Mouse (Mus musculus) limb, embryonic 15.5 days (tissue): Measurements from ENCODE around the gene Nav1. TPM values are rescaled to one million over a fixed set of nuclear protein-coding genes. Genes with fewer than 3 reads are reported as not detected.

ENCODE experiments used
- ATAC-seq: fragments of 200-750 bp; cut with Nextera tagmentation; 2 replicates; pipeline ENCODE4 v1.8.0; 2017; ENCODE audit warnings: low read depth, moderate TSS enrichment; ENCODE audit not compliant: insufficient number of reproducible peaks, low FRiP score, low TSS enrichment
- H3K27ac ChIP-seq: fragments of 300-500 bp; sonication (generic); 2 replicates; pipeline ENCODE4 v1.5.1; 2015; ENCODE audit warnings: moderate library complexity, mild to moderate bottlenecking, inconsistent platforms
- H3K27me3 ChIP-seq: fragments of 300-500 bp; sonication (generic); 2 replicates; pipeline ENCODE4 v1.6.1; 2015; ENCODE audit warnings: inconsistent platforms
- H3K36me3 ChIP-seq: fragments of 300-500 bp; sonication (generic); 2 replicates; pipeline ENCODE4 v1.6.1; 2015; ENCODE audit warnings: inconsistent platforms
- H3K4me1 ChIP-seq: fragments of 300-500 bp; sonication (generic); 2 replicates; pipeline ENCODE4 v1.6.1; 2015; ENCODE audit warnings: inconsistent platforms
- H3K4me2 ChIP-seq: fragments of 300-500 bp; sonication (generic); 2 replicates; pipeline ENCODE4 v1.6.1; 2015; ENCODE audit warnings: mild to moderate bottlenecking, inconsistent platforms
- H3K4me3 ChIP-seq: fragments of 300-500 bp; sonication (generic); 2 replicates; pipeline ENCODE4 v1.5.1; 2015; ENCODE audit warnings: mild to moderate bottlenecking, inconsistent platforms
- H3K9ac ChIP-seq: fragments of 300-500 bp; sonication (generic); 2 replicates; pipeline ENCODE4 v1.6.1; 2015; ENCODE audit warnings: inconsistent platforms
- H3K9me3 ChIP-seq: fragments of 300-500 bp; sonication (generic); 2 replicates; pipeline ENCODE4 v1.6.1; 2016; ENCODE audit warnings: inconsistent platforms
- WGBS: fragments of 180-500 bp; shearing (Covaris S2); methylation state at CpG from one replicate; pipeline ENCODE4 v1.1.7; 2015; 5-methylcytosine and 5-hydroxymethylcytosine counted together
- polyA plus RNA-seq: library from polyadenylated mRNA; unstranded; fragments of >200 nt; fragmentation: Nextera tagmentation; extraction: Ambion mirVana; gene quantifications from 2 replicates; pipeline ENCODE4 v1.2.1, GENCODE M21; 2015

The Nav1 gene
- polyA plus RNA-seq, 1 experiment from 2014 or later = 10.4 TPM

GRCm38 (mm10) chr1:135523780-135524517, 83.1 kb downstream of the Nav1 start:
- ATAC-seq = peak; percentile 40; the same call in 1 of the 2 replicates

DNA sequence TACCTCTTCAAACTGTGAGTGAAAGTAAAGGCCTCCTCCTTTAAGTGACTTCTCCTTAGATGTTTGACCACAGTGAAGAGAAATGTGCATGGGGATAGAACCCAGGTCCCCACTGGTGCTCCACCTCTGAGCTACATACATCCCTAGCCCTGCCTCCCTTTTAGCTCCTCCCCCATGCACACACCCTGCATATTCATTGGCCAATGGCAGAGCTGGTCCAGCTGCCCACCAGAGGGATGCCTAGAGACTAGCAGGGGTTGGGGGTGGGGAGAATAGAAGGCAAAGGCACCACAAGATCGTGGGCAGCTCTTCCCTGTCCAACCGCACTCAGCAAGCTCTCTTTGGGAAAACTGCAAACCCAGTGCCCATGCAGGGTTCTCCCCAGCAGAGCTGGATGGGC, 83.8 kb downstream of the Nav1 start:
- Histone ChIP-seq H3K27ac (no peak overlapping the region), H3K4me1 (peaks cover 21% of the 10 kb centered on the region), H3K4me3 (no peak overlapping the region), H3K9ac (no peak overlapping the region), H3K9me3 (no peaks in the 10 kb centered on the region), H3K4me2 (no peak overlapping the region), H3K27me3 (no peaks in the 10 kb centered on the region), H3K36me3 (peaks cover 7% of the 10 kb centered on the region; the same call in 1 of the 2 replicates)
- no peak for ATAC-seq
- 84% methylated on average over 2 of the region's 2 CpGs for WGBS

More at GRCm38 (mm10) chr1:135523780-135524517, 83.1 kb downstream of the Nav1 start:
- Histone ChIP-seq H3K9ac (no peak overlapping the region), H3K27ac (no peak overlapping the region), H3K4me3 (no peak overlapping the region), H3K36me3 (peaks cover 7% of the 10 kb centered on the region; the same call in 1 of the 2 replicates), H3K4me2 (no peak overlapping the region), H3K4me1 (peaks cover 15% of the 10 kb centered on the region), H3K9me3 (no peaks in the 10 kb centered on the region), H3K27me3 (no peaks in the 10 kb centered on the region)
- 49% methylated on average over 12 of the region's 12 CpGs for WGBS

GRCm38 (mm10) chr1:135520550-135521168, 86.4 kb downstream of the Nav1 start:
- WGBS = 79% methylated on average over 13 of the region's 13 CpGs
- peaks cover 37% of the 10 kb centered on the region for H3K4me1 ChIP-seq
- no peak overlapping the region for H3K4me2 ChIP-seq
- no peak overlapping the region for H3K9ac ChIP-seq
- no peaks in the 10 kb centered on the region for H3K9me3 ChIP-seq
- 0 out of 2 replicates have a peak, but pooled peaks cover 2% of the 10 kb centered on the region for H3K36me3 ChIP-seq
- no peak overlapping the region for H3K4me3 ChIP-seq
- no peaks in the 10 kb centered on the region for H3K27me3 ChIP-seq
- ATAC-seq = no peak
- H3K27ac ChIP-seq = no peak overlapping the region

DNA sequence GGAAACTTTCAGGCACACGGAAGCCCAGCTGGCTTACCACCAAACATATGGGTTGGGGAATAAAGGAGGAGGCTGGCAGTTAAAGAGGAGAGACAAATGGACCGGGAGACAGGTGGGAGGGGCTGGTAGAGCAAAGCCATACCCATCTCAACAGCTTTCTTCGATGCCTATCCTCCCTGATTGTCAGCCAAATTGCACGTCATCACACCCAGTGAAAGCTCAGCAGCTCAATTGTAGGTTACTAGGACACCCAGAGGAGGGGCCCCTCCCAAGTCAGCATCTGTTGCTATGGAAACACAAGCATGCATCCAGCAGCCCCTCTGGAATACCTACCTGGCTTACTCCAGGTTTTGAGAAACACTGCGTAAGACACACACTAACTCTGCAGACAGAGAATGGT, 88.4 kb downstream of the Nav1 start:
- Histone ChIP-seq H3K36me3 (0 out of 2 replicates have a peak, but pooled peaks cover 2% of the 10 kb centered on the region), H3K4me1 (peaks cover 42% of the 10 kb centered on the region), H3K27ac (no peak overlapping the region), H3K27me3 (no peaks in the 10 kb centered on the region), H3K9me3 (no peaks in the 10 kb centered on the region), H3K9ac (no peak overlapping the region), H3K4me3 (no peak overlapping the region), H3K4me2 (no peak overlapping the region)
- 26% methylated on average over 5 of the region's 5 CpGs for WGBS
- ATAC-seq = no peak

- H3K27ac ChIP-seq = no peak overlapping the region
- 0 out of 2 replicates have a peak, but pooled peaks cover 2% of the 10 kb centered on the region for H3K36me3 ChIP-seq
- no peak for ATAC-seq
- no peak overlapping the region for H3K4me3 ChIP-seq
- H3K4me1 ChIP-seq = peaks cover 48% of the 10 kb centered on the region
- H3K27me3 ChIP-seq = no peaks in the 10 kb centered on the region
- no peak overlapping the region for H3K4me2 ChIP-seq
- H3K9me3 ChIP-seq = no peaks in the 10 kb centered on the region
- 78% methylated on average over 6 of the region's 6 CpGs for WGBS
- no peak overlapping the region for H3K9ac ChIP-seq
These were observed 89.6 kb downstream of the Nav1 start for GRCm38 (mm10) chr1:135517469-135517868.

DNA sequence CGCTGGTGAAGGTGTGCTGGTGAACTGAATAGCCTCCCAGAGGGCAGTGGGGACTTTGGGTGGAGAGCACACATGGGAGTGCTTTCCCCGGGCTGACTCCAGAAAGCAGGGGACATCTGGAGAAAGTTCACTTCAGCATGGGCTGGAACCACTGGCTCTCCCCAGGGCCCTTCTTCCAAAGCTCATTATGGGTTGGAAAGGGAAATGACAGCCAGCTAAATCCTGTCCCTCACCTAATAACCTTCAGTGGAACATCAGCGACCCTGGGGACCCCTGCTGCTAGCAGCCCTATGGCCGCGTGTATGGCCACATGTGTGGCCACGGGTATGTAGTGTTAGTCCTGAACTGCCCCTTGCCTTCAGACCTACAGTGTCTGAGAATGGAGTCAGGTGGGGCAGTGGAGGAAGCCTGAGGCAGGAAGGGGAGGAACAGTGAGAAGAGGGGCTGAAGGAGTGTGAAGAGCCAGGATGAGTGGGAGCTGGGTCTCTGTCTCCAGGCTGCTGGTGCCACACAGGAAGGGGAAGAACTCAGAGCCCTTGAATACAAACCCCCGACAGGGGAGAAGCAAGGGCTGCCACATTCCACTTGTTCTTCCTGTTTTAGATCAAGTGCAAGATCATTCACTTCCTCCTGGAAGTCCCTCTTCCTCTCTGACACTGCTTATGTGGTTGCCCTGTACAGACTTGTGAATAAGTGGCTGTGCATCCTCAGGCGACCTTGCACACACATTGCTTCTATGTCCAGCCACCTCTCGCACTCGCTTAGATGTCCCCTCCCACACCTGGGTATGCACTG, 90.4 kb downstream of the Nav1 start:
- no peak overlapping the region; the same call in 1 of the 2 replicates for H3K27ac ChIP-seq
- 54% methylated on average over 10 of the region's 10 CpGs for WGBS
- H3K36me3 ChIP-seq = 0 out of 2 replicates have a peak, but pooled peaks cover 2% of the 10 kb centered on the region
- H3K9me3 ChIP-seq = no peaks in the 10 kb centered on the region
- ATAC-seq = no peak
- H3K4me2 ChIP-seq = no peak overlapping the region
- no peaks in the 10 kb centered on the region; the same call in 1 of the 2 replicates for H3K27me3 ChIP-seq
- H3K9ac ChIP-seq = peak overlapping the region; percentile 4; the same call in 1 of the 2 replicates
- peaks cover 48% of the 10 kb centered on the region for H3K4me1 ChIP-seq
- no peak overlapping the region for H3K4me3 ChIP-seq

GRCm38 (mm10) chr1:135515633-135516238, 91.4 kb downstream of the Nav1 start:
- Histone ChIP-seq H3K27ac (no peak overlapping the region), H3K9me3 (no peaks in the 10 kb centered on the region), H3K4me2 (no peak overlapping the region), H3K4me1 (peaks cover 53% of the 10 kb centered on the region), H3K4me3 (no peak overlapping the region), H3K27me3 (peaks cover 2% of the 10 kb centered on the region; the same call in 1 of the 2 replicates), H3K36me3 (no peaks in the 10 kb centered on the region), H3K9ac (no peak overlapping the region)
- WGBS = 71% methylated on average over 12 of the region's 12 CpGs
- ATAC-seq = no peak

GRCm38 (mm10) chr1:135514913-135515632, 92.0 kb downstream of the Nav1 start:
- 55% methylated on average over 9 of the region's 9 CpGs for WGBS
- Histone ChIP-seq H3K27me3 (peaks cover 6% of the 10 kb centered on the region; the same call in 1 of the 2 replicates), H3K4me3 (no peak overlapping the region), H3K9me3 (no peaks in the 10 kb centered on the region), H3K36me3 (no peaks in the 10 kb centered on the region), H3K27ac (no peak overlapping the region), H3K4me2 (no peak overlapping the region), H3K9ac (no peak overlapping the region), H3K4me1 (peaks cover 59% of the 10 kb centered on the region)
- ATAC-seq = no peak

DNA sequence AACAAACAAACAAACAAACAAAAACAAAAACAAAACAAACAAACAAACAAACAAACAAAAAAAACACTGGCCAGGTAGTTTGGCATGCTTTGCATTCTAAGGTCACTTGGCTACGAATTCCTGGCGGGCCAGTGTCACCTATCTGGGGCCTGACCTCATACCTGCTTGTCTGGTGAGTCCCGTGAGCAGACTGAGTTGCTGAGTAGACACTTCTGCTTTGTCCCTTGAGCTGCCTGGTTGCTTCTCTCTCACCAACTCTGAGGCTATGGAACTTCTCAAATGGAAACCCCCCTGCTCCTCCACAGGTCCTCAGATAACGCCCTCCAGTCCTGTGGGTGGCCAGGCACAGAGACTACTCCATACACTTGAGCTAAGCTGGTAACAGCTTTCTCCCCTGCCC, 93.0 kb downstream of the Nav1 start:
- Histone ChIP-seq H3K4me2 (no peak overlapping the region), H3K4me1 (peaks cover 67% of the 10 kb centered on the region), H3K9me3 (no peaks in the 10 kb centered on the region), H3K27ac (no peak overlapping the region), H3K9ac (no peak overlapping the region), H3K36me3 (no peaks in the 10 kb centered on the region), H3K27me3 (peaks cover 8% of the 10 kb centered on the region; the same call in 1 of the 2 replicates), H3K4me3 (no peak overlapping the region)
- ATAC-seq = no peak
- WGBS = 79% methylated on average over 4 of the region's 4 CpGs

DNA sequence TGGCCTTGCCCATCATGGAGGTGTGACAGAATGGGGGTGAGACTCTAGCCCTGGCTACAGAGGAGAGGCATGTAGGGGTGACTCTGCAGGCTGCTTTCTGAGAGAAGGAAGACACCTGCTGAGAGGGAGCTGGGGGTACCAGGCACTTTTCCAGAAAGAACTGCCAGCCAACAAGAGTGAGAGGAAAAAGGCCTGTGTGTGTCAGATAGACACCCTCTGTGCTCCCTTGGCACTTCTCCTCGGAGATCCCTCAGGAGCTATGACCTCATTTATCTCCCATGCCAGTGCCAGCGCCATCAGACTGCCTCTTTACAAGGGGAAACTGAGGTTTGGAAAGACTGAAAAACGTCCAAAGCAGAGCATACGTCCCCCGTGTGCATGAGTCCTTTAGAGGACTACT, 93.6 kb downstream of the Nav1 start:
- Histone ChIP-seq H3K4me3 (no peak overlapping the region), H3K27me3 (peaks cover 8% of the 10 kb centered on the region; the same call in 1 of the 2 replicates), H3K36me3 (no peaks in the 10 kb centered on the region), H3K9ac (no peak overlapping the region), H3K27ac (no peak overlapping the region), H3K9me3 (no peaks in the 10 kb centered on the region), H3K4me2 (no peak overlapping the region), H3K4me1 (peaks cover 67% of the 10 kb centered on the region)
- ATAC-seq = no peak
- 43% methylated on average over 5 of the region's 5 CpGs for WGBS
